17 mouse cellular contexts compared by ENCODE assay signal in the genomic region with DNA sequence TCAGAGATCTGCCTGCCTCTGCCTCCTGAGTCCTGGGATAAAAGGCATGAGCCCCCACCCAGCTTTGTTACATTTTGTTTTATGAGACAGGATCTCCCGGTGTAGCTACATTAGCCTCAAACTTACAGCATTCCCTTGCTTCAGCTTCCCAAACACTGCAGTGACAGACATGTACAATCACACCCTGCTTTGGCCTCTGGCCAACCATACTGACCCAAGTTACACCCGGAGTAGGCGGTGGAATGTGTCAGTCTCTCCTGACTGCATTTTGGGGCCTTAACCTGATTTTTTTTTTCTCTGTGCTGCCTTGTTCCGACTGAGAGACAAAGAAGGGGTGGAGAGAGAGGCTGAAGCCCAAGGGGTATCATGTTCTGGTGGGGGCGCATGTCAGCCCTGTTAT. TPM values are rescaled to one million over a fixed set of nuclear protein-coding genes. Genes with fewer than 3 reads are reported as not detected.
A peak's percentile ranks its signal among the peaks of the same experiment; 100 is the strongest.
DNase-seq lines count a peak whose midpoint lies in the region; ATAC-seq and TF ChIP-seq lines count a peak whose summit lies in the region.
"Had no signal": no experiment of that assay in that cellular context is flagged by ENCODE, and none has a peak within 500 bp of the region (broad histone marks: within the 10 kb centered on the region; RNA-seq: fewer than 3 reads in every experiment).

No protein-coding gene starts in this region.

- no peak overlapping the region for H3K27ac ChIP-seq in heart, postnatal 0 days (ENCODE audit: low read depth)
- H3K27ac ChIP-seq: liver, embryonic 12.5 days had no signal

- peak; percentile 36; the same call in 1 of the 2 replicates for ATAC-seq in heart, postnatal 0 days (ENCODE audit: insufficient read depth, low read depth)

- intact Hi-C loops in heart, postnatal 36 days (cut with DNase I), result no loop called here

- TF ChIP-seq CTCF in heart, postnatal 0 days (IDR thresholded peaks at IDR 0.05; ENCODE audit: low read depth), result no peak

- WGBS in heart, postnatal 0 days, result 29% methylated on average over 5 of the region's 5 CpGs

- H3K9me3 ChIP-seq in heart, postnatal 0 days (replicated peaks; ENCODE audit: control insufficient read depth, low read length), result no peaks in the 10 kb centered on the region; the same call in 1 of the 2 replicates
- H3K9me3 ChIP-seq: G1E; liver, embryonic 12.5 days had no signal

- no peaks in the 10 kb centered on the region for H3K27me3 ChIP-seq in heart, postnatal 0 days (ENCODE audit: control insufficient read depth, insufficient read depth, low read length)

- DNase-seq in heart, postnatal 0 days (ENCODE audit: low spot score), result peak; percentile 45
- no peak for DNase-seq in heart, postnatal 36 days
- DNase-seq in retina, postnatal 1 day, result peak; percentile 28
- DNase-seq in retina, embryonic 14.5 days (ENCODE audit: low spot score), result no peak
- peak; percentile 34 for DNase-seq in adipocyte (ENCODE audit: low spot score)
- DNase-seq in lung, postnatal 14 days, result peak; percentile 54
- DNase-seq in spleen, adult 18-20 months, result no peak
- DNase-seq in T-cell, adult 2 months (ENCODE audit: low spot score), result no peak
- DNase-seq: layer of hippocampus, postnatal 36 days; thymus, adult 18-20 months had no signal

- no peak overlapping the region for H3K9ac ChIP-seq in heart, postnatal 0 days (replicated peaks; ENCODE audit: low read depth, low read length)
- H3K9ac ChIP-seq: liver, embryonic 12.5 days had no signal

- H3K36me3 ChIP-seq in heart, postnatal 0 days (replicated peaks; ENCODE audit: control insufficient read depth, insufficient read depth, low read length), result no peaks in the 10 kb centered on the region

- 0 out of 2 replicates have a peak overlapping the region, but pooled peaks have one; percentile 50 for H3K4me2 ChIP-seq in heart, postnatal 0 days (ENCODE audit: low read depth, low read length)

- peaks cover 6% of the 10 kb centered on the region for H3K4me1 ChIP-seq in heart, postnatal 0 days (ENCODE audit: control insufficient read depth, insufficient read depth)

- no peak overlapping the region for H3K4me3 ChIP-seq in heart, postnatal 0 days (ENCODE audit: low read depth, low read length)

- no peak for TF ChIP-seq EP300 in heart, postnatal 0 days (IDR thresholded peaks at IDR 0.05; ENCODE audit: low read depth)

RNA-seq across cellular contexts. Expression of a gene that starts 9.1 kb away (rescaled TPM):
- total RNA-seq in heart, postnatal 0 days (2014; rRNA removed; ENCODE audit: low replicate concordance), result not detected in 2 replicates
- polyA plus RNA-seq in heart, postnatal 0 days (2015; fragmentation: Nextera tagmentation; extraction: Ambion mirVana), result 0.36 TPM in 2 replicates
- total RNA-seq in heart, postnatal 36 days (2021), result not detected
- total RNA-seq: hematopoietic stem cell, adult 5-6 weeks; megakaryocyte-erythroid progenitor cell, adult 5-6 weeks had no signal
- polyA plus RNA-seq: G1E; small intestine, adult 2 months had no signal

RNA-seq across cellular contexts. Expression of a gene that starts 10.1 kb away (rescaled TPM):
- total RNA-seq in heart, postnatal 0 days (2014; rRNA removed; ENCODE audit: low replicate concordance), result not detected in 2 replicates
- 0.04 TPM in 1 of 2 replicates, not detected in the other for polyA plus RNA-seq in heart, postnatal 0 days (2015; fragmentation: Nextera tagmentation; extraction: Ambion mirVana)
- not detected for total RNA-seq in heart, postnatal 36 days (2021)
- total RNA-seq: common myeloid progenitor, adult 5-6 weeks; hematopoietic stem cell, adult 5-6 weeks; layer of hippocampus, postnatal 36 days; megakaryocyte-erythroid progenitor cell, adult 5-6 weeks had no signal
- polyA plus RNA-seq: G1E; intestine, embryonic 16.5 days; liver, embryonic 12.5 days; small intestine, adult 2 months had no signal

RNA-seq across cellular contexts. Expression of a gene that starts 50.9 kb away (rescaled TPM):
- total RNA-seq in heart, postnatal 0 days (2014; rRNA removed; ENCODE audit: low replicate concordance), result 29.8 and 48.5 TPM in 2 replicates
- polyA plus RNA-seq in heart, postnatal 0 days (2015; fragmentation: Nextera tagmentation; extraction: Ambion mirVana), result 14.4 and 15.3 TPM in 2 replicates
- 10 to 100 TPM; 23.9 to 25.9 TPM for total RNA-seq in heart, postnatal 36 days (2021)

RNA-seq across cellular contexts. Expression of a gene that starts 53.5 kb away (rescaled TPM):
- 7.0 and 17.9 TPM in 2 replicates for total RNA-seq in heart, postnatal 0 days (2014; rRNA removed; ENCODE audit: low replicate concordance)
- 2.6 and 3.5 TPM in 2 replicates for polyA plus RNA-seq in heart, postnatal 0 days (2015; fragmentation: Nextera tagmentation; extraction: Ambion mirVana)
- 1 to 10 TPM; 2.9 to 5.5 TPM for total RNA-seq in heart, postnatal 36 days (2021)

Comparison
In these comparisons a context has a peak if more than half of its experiments do, and no peak if none do; other contexts are left out.
1. DNase-seq: peak in heart, postnatal 0 days (single experiment), retina, postnatal 1 day (single experiment), adipocyte (single experiment) and lung, postnatal 14 days (single experiment); none in heart, postnatal 36 days (0 of 2), retina, embryonic 14.5 days (single experiment), spleen, adult 18-20 months (0 of 2) and T-cell, adult 2 months (single experiment).